Mouse (Mus musculus) intestine, embryonic 14.5 days (tissue): Measurements from ENCODE around the gene Oit1. TPM values are rescaled to one million over a fixed set of nuclear protein-coding genes. Genes with fewer than 3 reads are reported as not detected.

Experiments
- ATAC-seq: fragments of 200-750 bp; cut with Nextera tagmentation; replicated peaks from 2 replicates; pipeline ENCODE4 v1.8.0; 2017; ENCODE audit warnings: low read depth, moderate number of reproducible peaks, moderate TSS enrichment, moderate library complexity; ENCODE audit not compliant: low FRiP score, low TSS enrichment
- DNase-seq: peaks from one replicate; pipeline ENCODE4 v3.0.0-alpha.2; 2018; ENCODE audit warnings: low spot score
- H3K27ac ChIP-seq: fragments of 300-500 bp; sonication (generic); 2 replicates; pipeline ENCODE4 v1.5.1; 2014; ENCODE audit warnings: low read depth, mild to moderate bottlenecking, control low read depth
- H3K27me3 ChIP-seq: fragments of 300-500 bp; sonication (generic); replicated peaks from 2 replicates; pipeline ENCODE4 v1.6.1; 2014; ENCODE audit warnings: low read length, control low read depth; ENCODE audit not compliant: control insufficient read depth, insufficient read depth
- H3K36me3 ChIP-seq: fragments of 300-500 bp; sonication (generic); 2 replicates; pipeline ENCODE4 v1.6.1; 2014; ENCODE audit warnings: low read length, control low read depth; ENCODE audit not compliant: control insufficient read depth, insufficient read depth
- H3K4me1 ChIP-seq: fragments of 300-500 bp; sonication (generic); replicated peaks from 2 replicates; pipeline ENCODE4 v1.6.1; 2014; ENCODE audit warnings: low read length, control low read depth, mixed read lengths; ENCODE audit not compliant: control insufficient read depth, insufficient read depth
- H3K4me2 ChIP-seq: fragments of 300-500 bp; sonication (generic); 2 replicates; pipeline ENCODE4 v1.6.1; 2014; ENCODE audit warnings: low read length
- H3K4me3 ChIP-seq: fragments of 300-500 bp; sonication (generic); 2 replicates; pipeline ENCODE4 v1.5.1; 2014; ENCODE audit warnings: low read depth, low read length, control low read depth, mixed read lengths
- H3K9ac ChIP-seq: fragments of 300-500 bp; sonication (generic); 2 replicates; pipeline ENCODE4 v1.6.1; 2014; ENCODE audit warnings: mild to moderate bottlenecking, low read length
- H3K9me3 ChIP-seq: fragments of 300-500 bp; sonication (generic); 2 replicates; pipeline ENCODE4 v1.6.1; 2016; ENCODE audit warnings: low read length, control low read depth; ENCODE audit not compliant: control insufficient read depth
- WGBS: fragments of 180-500 bp; shearing (Covaris S2); extraction: QIAGEN DNeasy Blood & Tissue Kit; methylation state at CpG from one replicate; pipeline ENCODE4 v1.1.7; 2014; 5-methylcytosine and 5-hydroxymethylcytosine counted together
- polyA plus RNA-seq: library from polyadenylated mRNA; unstranded; fragments of >200 nt; fragmentation: Nextera tagmentation; extraction: Ambion mirVana; gene quantifications from 2 replicates; pipeline ENCODE4 v1.2.1, GENCODE M21; 2014

Oit1 gene
- polyA plus RNA-seq, 1 experiment from 2014 or later, result 1.9 TPM

DNA sequence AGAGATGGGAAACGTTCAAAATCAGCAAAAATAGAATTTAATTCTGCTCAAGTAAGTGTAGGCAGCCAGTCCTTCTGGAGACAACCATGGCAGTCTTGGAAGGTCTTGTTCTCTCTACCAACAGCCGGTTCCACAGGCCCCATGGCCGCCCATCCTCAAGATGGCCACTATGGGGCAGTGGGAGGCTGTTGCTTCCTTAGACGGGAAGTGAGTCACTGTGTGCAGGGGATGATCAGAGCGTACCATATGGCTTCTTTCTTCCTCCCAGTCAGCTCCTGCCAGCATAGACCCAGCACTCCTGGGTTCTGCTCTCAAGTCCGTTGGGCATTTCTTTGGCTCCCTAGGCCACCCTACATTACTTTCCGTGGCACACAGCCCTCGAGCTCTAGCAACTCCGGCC, 29.6 kb downstream of the Oit1 start:
- Histone ChIP-seq H3K27me3 (no peaks in the 10 kb centered on the region), H3K9me3 (no peaks in the 10 kb centered on the region), H3K36me3 (no peaks in the 10 kb centered on the region), H3K9ac (no peak overlapping the region), H3K4me2 (no peak overlapping the region), H3K27ac (no peak overlapping the region), H3K4me1 (no peaks in the 10 kb centered on the region), H3K4me3 (no peak overlapping the region)
- WGBS, result 71% methylated on average over 9 of the region's 9 CpGs
- DNase-seq, result no peak
- ATAC-seq, result no peak

DNA sequence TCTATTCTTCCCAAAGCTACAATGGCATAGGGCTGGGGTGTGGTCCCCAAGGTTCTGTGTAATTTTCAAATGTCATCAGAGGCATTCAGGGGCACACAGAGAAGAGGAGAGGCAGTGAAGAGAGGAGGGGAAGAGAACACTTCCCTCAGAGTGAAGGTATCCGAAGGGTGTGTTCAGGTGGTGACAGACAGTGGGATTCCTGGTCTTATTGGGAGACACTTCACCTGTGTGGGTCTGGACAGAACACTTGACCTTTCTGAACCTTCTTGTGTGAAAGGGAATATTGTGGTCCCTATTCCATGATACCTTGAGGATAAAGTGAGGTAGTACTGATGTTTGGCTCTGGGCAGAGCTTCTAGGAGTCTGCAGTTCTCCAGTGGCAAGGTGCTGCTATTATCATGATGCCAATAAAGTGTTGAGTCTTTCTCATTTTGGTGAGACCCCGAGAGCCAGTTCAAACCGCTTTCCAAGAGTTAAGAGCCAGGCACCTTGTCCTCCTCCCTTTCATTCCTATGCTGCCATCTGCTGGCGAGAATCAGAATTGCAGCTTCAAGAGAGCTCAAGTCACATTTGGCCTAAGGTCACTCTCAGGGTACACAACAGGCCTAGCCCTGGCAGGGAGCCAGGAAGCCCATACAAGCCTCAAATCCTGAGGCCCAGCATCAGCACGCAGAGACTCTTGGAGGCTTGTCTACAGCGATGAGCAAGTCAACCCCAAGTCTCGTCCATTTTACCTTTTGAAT, 32.1 kb downstream of the Oit1 start:
- no peak overlapping the region for H3K27ac ChIP-seq
- H3K9me3 ChIP-seq, result no peaks in the 10 kb centered on the region
- WGBS, result 23% methylated on average over 7 of the region's 7 CpGs
- no peaks in the 10 kb centered on the region for H3K4me1 ChIP-seq
- ATAC-seq (peak; percentile 65; the same call in 1 of the 2 replicates), DNase-seq (peak; percentile 97)
- no peaks in the 10 kb centered on the region for H3K36me3 ChIP-seq
- no peak overlapping the region for H3K4me3 ChIP-seq
- H3K27me3 ChIP-seq, result no peaks in the 10 kb centered on the region
- H3K4me2 ChIP-seq, result no peak overlapping the region
- H3K9ac ChIP-seq, result no peak overlapping the region

DNA sequence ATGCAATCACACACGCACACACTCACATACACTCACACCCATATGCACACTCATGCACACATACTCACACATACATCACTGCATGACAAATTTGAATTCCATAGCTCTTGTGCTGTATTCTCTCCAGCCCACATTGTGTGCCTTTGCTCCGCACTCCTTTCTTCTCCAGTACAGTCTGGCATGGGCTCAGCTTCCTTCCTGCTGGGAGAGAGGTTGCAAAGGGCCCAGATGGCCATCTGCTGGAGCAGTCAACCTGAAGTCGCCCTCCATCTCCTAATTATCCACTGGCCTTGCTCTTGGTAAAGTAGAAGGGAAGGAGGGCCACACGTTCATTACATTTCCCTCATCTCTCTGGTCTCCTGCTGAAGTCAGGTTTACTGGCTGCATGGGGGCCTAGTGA, 33.0 kb downstream of the Oit1 start:
- no peak overlapping the region for H3K4me2 ChIP-seq
- no peak overlapping the region for H3K27ac ChIP-seq
- ATAC-seq (no peak), DNase-seq (no peak)
- no peak overlapping the region for H3K9ac ChIP-seq
- 77% methylated on average over 4 of the region's 4 CpGs for WGBS
- no peaks in the 10 kb centered on the region for H3K36me3 ChIP-seq
- no peak overlapping the region for H3K4me3 ChIP-seq
- H3K27me3 ChIP-seq, result no peaks in the 10 kb centered on the region
- H3K9me3 ChIP-seq, result no peaks in the 10 kb centered on the region
- H3K4me1 ChIP-seq, result no peaks in the 10 kb centered on the region

DNA sequence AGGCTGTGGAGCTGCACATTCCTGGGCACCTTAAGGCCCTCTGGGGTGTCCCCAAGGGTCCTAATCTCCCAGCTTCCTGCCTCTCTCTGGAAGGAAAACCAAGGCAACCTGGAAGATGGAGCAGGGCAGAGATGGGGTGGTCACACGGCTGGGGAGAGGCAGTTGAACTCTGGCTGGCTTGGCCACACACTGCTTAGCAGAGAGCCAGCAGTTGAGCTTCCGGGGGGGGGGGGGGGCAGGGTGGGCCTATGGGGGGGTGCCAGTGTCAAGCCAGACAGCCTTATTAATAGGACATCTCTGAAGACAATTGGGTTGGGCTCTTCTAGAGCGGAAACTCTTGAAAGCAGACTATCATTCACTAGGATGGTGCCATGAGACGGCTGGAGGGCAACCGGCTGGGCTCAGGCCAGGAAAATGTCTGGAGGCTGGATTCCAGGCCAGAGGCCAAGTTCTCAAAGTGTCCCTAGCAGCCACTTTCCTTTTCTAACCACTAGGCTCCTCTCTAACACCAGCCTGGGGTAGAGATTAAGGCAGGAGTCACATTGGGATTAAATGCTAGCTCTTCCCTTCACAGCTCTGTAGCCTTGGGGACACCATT, 35.9 kb downstream of the Oit1 start:
- Histone ChIP-seq H3K4me1 (no peaks in the 10 kb centered on the region), H3K4me2 (no peak overlapping the region), H3K9me3 (no peaks in the 10 kb centered on the region), H3K4me3 (no peak overlapping the region), H3K27me3 (no peaks in the 10 kb centered on the region), H3K9ac (no peak overlapping the region), H3K27ac (no peak overlapping the region), H3K36me3 (no peaks in the 10 kb centered on the region)
- DNase-seq (no peak), ATAC-seq (no peak)
- 63% methylated on average over 5 of the region's 5 CpGs for WGBS

DNA sequence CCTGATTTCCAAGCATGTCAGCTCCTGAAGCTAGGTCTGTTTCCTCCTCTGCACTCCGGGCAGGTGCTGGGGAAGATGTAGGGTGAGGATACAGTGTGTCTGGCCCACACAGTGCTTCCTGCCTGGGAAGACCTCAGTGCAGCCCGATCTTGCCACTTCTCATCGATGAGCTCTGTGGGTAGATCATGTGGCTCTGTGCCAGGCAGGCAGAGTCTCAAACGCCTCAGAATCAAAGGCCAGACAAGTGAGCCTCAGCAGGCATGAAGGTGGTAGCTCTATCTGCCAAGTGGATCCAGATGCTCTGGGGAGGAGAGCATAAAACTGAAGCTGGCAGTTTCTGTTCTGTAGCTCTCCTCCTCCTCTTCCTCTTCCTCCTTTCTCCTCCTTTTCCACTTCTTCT, 38.3 kb downstream of the Oit1 start:
- Histone ChIP-seq H3K4me2 (no peak overlapping the region), H3K36me3 (no peaks in the 10 kb centered on the region), H3K9ac (no peak overlapping the region), H3K27me3 (no peaks in the 10 kb centered on the region), H3K27ac (no peak overlapping the region), H3K9me3 (no peaks in the 10 kb centered on the region), H3K4me1 (no peaks in the 10 kb centered on the region), H3K4me3 (no peak overlapping the region)
- DNase-seq (no peak), ATAC-seq (no peak)
- 69% methylated on average over 4 of the region's 4 CpGs for WGBS

DNA sequence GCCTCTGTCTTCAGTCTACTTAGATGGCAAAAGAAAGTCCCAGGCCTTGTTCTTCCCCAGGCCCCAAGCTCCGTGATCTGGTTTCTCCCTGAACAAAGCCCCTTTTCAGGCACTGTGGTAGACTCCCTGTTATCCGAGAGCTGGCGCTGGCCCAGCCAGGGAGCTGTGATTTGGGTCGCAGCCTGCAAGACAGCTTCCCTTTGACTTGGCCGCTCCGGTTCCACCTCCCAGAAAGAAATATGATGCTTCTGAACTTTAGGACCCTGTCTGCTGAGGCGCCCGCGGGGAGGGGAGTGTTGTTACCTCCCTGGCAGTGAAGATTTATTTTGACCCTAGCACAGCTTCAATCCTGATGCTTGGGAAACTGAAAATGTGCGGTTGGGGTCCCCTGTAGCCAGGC, 42.6 kb downstream of the Oit1 start:
- ATAC-seq, result no peak
- Histone ChIP-seq H3K4me2 (no peak overlapping the region), H3K4me1 (no peaks in the 10 kb centered on the region), H3K9ac (no peak overlapping the region), H3K36me3 (no peaks in the 10 kb centered on the region), H3K9me3 (no peaks in the 10 kb centered on the region), H3K4me3 (no peak overlapping the region), H3K27ac (no peak overlapping the region), H3K27me3 (no peaks in the 10 kb centered on the region)
- 32% methylated on average over 10 of the region's 10 CpGs for WGBS
- DNase-seq, result no peak

GRCm38 (mm10) chr14:8334511-8334910, 44.0 kb downstream of the Oit1 start:
- H3K9me3 ChIP-seq, result no peaks in the 10 kb centered on the region
- no peaks in the 10 kb centered on the region for H3K36me3 ChIP-seq
- WGBS, result 77% methylated on average over 3 of the region's 3 CpGs
- ATAC-seq (no peak), DNase-seq (no peak)
- no peak overlapping the region for H3K9ac ChIP-seq
- H3K4me2 ChIP-seq, result no peak overlapping the region
- no peak overlapping the region for H3K4me3 ChIP-seq
- H3K4me1 ChIP-seq, result no peaks in the 10 kb centered on the region
- H3K27me3 ChIP-seq, result no peaks in the 10 kb centered on the region
- H3K27ac ChIP-seq, result no peak overlapping the region

DNA sequence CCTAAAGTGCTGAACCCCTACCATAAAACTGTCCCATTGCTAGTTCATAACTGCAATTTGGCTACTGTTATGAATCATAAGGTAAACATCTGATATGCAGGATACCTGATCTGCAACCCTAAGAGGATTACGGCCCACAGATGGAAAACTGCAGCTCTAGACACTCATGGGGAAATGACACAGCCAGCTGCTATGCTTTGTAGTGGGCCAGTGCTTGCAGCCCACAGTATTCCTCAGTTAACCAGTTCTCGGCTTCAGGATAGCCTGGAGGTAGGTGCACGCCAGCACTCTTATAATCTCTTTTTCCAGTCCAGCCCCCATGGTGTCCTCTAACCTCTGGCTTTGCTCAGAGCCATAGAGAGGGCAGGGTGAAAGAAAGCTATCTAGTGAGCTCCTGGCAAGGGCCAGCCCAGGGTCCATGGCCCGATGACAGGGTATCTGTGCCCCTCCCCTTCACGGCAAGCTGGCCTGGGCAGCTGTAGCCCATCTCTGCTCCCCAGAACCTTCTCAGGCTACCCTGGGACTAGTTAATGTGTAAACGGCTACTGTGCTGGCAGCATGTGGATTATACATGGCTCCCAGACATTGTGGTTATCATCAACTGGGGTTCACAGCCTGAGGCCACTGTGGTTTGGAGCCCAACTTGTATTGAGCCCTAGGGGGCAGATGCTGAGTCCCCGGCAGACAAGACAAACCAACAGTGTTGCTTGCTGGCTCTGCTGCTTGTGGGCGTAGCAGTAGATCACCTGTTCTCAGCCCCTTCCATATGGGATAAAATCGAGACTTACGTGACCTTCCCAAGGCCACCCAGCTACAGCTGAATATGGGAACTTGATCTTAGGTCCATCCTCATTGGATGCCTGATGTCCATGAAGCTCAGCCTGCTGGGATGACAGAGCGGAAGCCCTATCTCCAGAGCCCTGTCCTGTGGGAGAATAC, 46.0 kb downstream of the Oit1 start:
- no peaks in the 10 kb centered on the region for H3K36me3 ChIP-seq
- no peak overlapping the region for H3K9ac ChIP-seq
- no peaks in the 10 kb centered on the region for H3K4me1 ChIP-seq
- WGBS, result 78% methylated on average over 11 of the region's 11 CpGs
- DNase-seq (no peak), ATAC-seq (no peak)
- H3K4me3 ChIP-seq, result no peak overlapping the region
- H3K4me2 ChIP-seq, result no peak overlapping the region
- H3K27me3 ChIP-seq, result no peaks in the 10 kb centered on the region
- no peak overlapping the region for H3K27ac ChIP-seq
- no peaks in the 10 kb centered on the region for H3K9me3 ChIP-seq
